Mouse (Mus musculus) intestine, postnatal 0 days (tissue): ENCODE data around the gene Rasal3. TPM values are rescaled to one million over a fixed set of nuclear protein-coding genes. Genes with fewer than 3 reads are reported as not detected.
A peak's percentile ranks its signal among the peaks of the same experiment; 100 is the strongest.

Experiments
- ATAC-seq: fragments of 200-750 bp; cut with Nextera tagmentation; 2 replicates; pipeline ENCODE4 v1.8.0; 2017; ENCODE audit warnings: mild to moderate bottlenecking, moderate TSS enrichment, moderate library complexity
- H3K27ac ChIP-seq: fragments of 300-500 bp; sonication (generic); 2 replicates; pipeline ENCODE4 v1.5.1; 2014; ENCODE audit warnings: mild to moderate bottlenecking, low read depth, low read length, moderate library complexity
- H3K27me3 ChIP-seq: fragments of 300-500 bp; sonication (generic); replicated peaks from 2 replicates; pipeline ENCODE4 v1.6.1; 2014; ENCODE audit warnings: low read length, mixed read lengths; ENCODE audit not compliant: control insufficient read depth, insufficient read depth
- H3K36me3 ChIP-seq: fragments of 300-500 bp; sonication (generic); 2 replicates; pipeline ENCODE4 v1.6.1; 2014; ENCODE audit warnings: mild to moderate bottlenecking, moderate library complexity; ENCODE audit not compliant: control insufficient read depth, insufficient read depth
- H3K4me1 ChIP-seq: fragments of 300-500 bp; sonication (generic); replicated peaks from 2 replicates; pipeline ENCODE4 v1.6.1; 2014; ENCODE audit warnings: antibody characterized with exemption, low read length, mixed read lengths; ENCODE audit not compliant: control insufficient read depth, insufficient read depth
- H3K4me2 ChIP-seq: fragments of 300-500 bp; sonication (generic); replicated peaks from 2 replicates; pipeline ENCODE4 v1.6.1; 2014; ENCODE audit warnings: low read depth, mild to moderate bottlenecking, moderate library complexity
- H3K4me3 ChIP-seq: fragments of 300-500 bp; sonication (generic); 2 replicates; pipeline ENCODE4 v1.5.1; 2014; ENCODE audit warnings: low read depth, low read length
- H3K9ac ChIP-seq: fragments of 300-500 bp; sonication (generic); 2 replicates; pipeline ENCODE4 v1.6.1; 2014; ENCODE audit warnings: mild to moderate bottlenecking, low read depth, low read length
- H3K9me3 ChIP-seq: fragments of 300-500 bp; sonication (generic); 2 replicates; pipeline ENCODE4 v1.6.1; 2016; ENCODE audit warnings: mixed run types; ENCODE audit not compliant: control insufficient read depth
- CTCF ChIP-seq: sonication (generic); IDR thresholded peaks from 2 replicates; pipeline ENCODE4 v1.5.1; 2016; ENCODE audit warnings: low read depth, mild to moderate bottlenecking, control low read depth, antibody characterized with exemption, moderate library complexity
- WGBS: fragments of 180-500 bp; shearing (Covaris S2); extraction: QIAGEN DNeasy Blood & Tissue Kit; methylation state at CpG from one replicate; pipeline ENCODE4 v1.1.7; 2014; 5-methylcytosine and 5-hydroxymethylcytosine counted together
- polyA plus RNA-seq: library from polyadenylated mRNA; unstranded; fragments of >200 nt; fragmentation: Nextera tagmentation; extraction: Ambion mirVana; gene quantifications from 2 replicates; pipeline ENCODE4 v1.2.1, GENCODE M21; 2015

Gene Rasal3
- polyA plus RNA-seq, 1 experiment from 2014 or later = 1.1 TPM

- Histone ChIP-seq H3K27ac (no peak overlapping the region), H3K27me3 (0 out of 2 replicates have a peak, but pooled peaks cover 2% of the 10 kb centered on the region), H3K36me3 (no peaks in the 10 kb centered on the region), H3K9me3 (no peaks in the 10 kb centered on the region), H3K4me3 (no peak overlapping the region), H3K4me1 (no peaks in the 10 kb centered on the region), H3K4me2 (no peak overlapping the region), H3K9ac (no peak overlapping the region)
- TF ChIP-seq CTCF = no peak
- WGBS = 78% methylated on average over 6 of the region's 6 CpGs
- ATAC-seq = no peak
These were observed 39.9 kb upstream of the Rasal3 start for GRCm38 (mm10) chr17:32443245-32443644.

DNA sequence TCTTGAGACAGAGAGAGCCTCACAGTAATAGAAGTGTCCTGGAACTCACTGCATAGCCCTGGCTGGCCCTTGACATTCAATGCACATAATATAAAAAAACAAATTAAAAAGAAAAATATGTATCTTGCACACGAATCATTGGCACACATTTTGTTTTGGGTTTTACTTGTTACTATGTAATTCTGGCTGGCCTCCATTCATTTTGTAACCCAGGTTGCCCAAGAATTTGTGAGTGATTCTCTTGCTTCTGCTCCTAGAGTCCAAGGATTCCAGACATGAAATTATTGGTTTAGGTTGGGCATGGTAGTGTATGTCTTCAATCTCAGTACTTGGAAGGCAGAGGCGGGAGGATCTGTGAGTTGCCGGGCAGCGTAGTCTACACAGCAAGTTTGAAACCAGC is 33.7 kb upstream of the Rasal3 start:
- no peak overlapping the region for H3K9ac ChIP-seq
- no peak overlapping the region for H3K4me2 ChIP-seq
- 88% methylated on average over 4 of the region's 4 CpGs for WGBS
- H3K27ac ChIP-seq = no peak overlapping the region
- no peaks in the 10 kb centered on the region for H3K9me3 ChIP-seq
- H3K36me3 ChIP-seq = no peaks in the 10 kb centered on the region
- no peaks in the 10 kb centered on the region for H3K4me1 ChIP-seq
- no peak overlapping the region for H3K4me3 ChIP-seq
- no peak for TF ChIP-seq CTCF
- H3K27me3 ChIP-seq = no peaks in the 10 kb centered on the region
- no peak for ATAC-seq

DNA sequence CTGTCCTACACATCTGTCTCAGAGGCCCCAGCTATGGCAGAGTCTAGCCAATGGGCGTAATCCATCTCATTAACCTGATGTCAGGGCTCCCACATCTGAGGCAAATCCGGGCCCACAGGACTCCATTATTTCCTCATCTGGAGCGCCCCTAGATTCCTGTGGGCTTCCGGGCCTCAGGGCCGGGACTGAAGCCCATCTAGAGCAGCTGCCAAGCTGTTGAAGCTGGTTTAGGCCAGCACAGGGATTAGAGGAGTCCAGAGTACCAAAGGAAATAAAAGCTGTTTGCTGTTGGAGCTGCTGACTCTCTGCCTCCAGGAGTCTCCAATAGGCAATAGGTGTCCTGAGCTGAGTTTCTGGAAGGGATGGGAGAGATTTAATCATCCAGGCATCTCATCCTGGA is 31.8 kb upstream of the Rasal3 start:
- ATAC-seq = no peak
- Histone ChIP-seq H3K27me3 (no peaks in the 10 kb centered on the region), H3K27ac (no peak overlapping the region), H3K4me2 (no peak overlapping the region), H3K4me1 (no peaks in the 10 kb centered on the region), H3K36me3 (no peaks in the 10 kb centered on the region), H3K9ac (no peak overlapping the region), H3K9me3 (no peaks in the 10 kb centered on the region), H3K4me3 (no peak overlapping the region)
- TF ChIP-seq CTCF = no peak
- 69% methylated on average over 5 of the region's 5 CpGs for WGBS

DNA sequence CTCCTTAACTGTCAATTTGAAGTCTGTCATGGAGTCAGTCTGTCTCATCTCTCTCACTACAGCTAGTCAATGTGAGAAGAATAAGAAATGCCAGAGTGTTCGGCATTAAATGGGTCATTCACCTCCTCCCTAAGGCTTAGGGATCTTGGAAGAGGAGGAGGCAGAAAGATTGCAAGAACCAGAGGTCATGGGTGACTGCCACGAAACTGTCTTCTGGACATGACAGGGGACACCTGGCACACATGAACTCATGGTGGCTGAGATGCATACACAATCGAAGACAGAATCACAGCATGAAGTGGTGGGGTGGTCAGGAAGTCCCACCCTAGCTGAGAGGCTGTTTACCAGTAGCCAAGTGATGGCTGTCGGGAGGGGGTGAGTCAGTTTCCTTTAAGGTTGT is 30.9 kb upstream of the Rasal3 start:
- Histone ChIP-seq H3K27me3 (no peaks in the 10 kb centered on the region), H3K4me1 (no peaks in the 10 kb centered on the region), H3K27ac (no peak overlapping the region), H3K4me3 (no peak overlapping the region), H3K4me2 (no peak overlapping the region), H3K36me3 (no peaks in the 10 kb centered on the region), H3K9me3 (no peaks in the 10 kb centered on the region), H3K9ac (no peak overlapping the region)
- TF ChIP-seq CTCF = no peak
- 54% methylated on average over 4 of the region's 4 CpGs for WGBS
- no peak for ATAC-seq

GRCm38 (mm10) chr17:32431972-32432371 is 28.6 kb upstream of the Rasal3 start:
- no peak overlapping the region for H3K27ac ChIP-seq
- no peaks in the 10 kb centered on the region for H3K9me3 ChIP-seq
- TF ChIP-seq CTCF = peak; percentile 68
- 62% methylated on average over 3 of the region's 3 CpGs for WGBS
- H3K4me2 ChIP-seq = no peak overlapping the region
- ATAC-seq = no peak
- no peaks in the 10 kb centered on the region for H3K4me1 ChIP-seq
- H3K27me3 ChIP-seq = no peaks in the 10 kb centered on the region; the same call in 1 of the 2 replicates
- no peak overlapping the region for H3K9ac ChIP-seq
- no peak overlapping the region for H3K4me3 ChIP-seq
- H3K36me3 ChIP-seq = no peaks in the 10 kb centered on the region

DNA sequence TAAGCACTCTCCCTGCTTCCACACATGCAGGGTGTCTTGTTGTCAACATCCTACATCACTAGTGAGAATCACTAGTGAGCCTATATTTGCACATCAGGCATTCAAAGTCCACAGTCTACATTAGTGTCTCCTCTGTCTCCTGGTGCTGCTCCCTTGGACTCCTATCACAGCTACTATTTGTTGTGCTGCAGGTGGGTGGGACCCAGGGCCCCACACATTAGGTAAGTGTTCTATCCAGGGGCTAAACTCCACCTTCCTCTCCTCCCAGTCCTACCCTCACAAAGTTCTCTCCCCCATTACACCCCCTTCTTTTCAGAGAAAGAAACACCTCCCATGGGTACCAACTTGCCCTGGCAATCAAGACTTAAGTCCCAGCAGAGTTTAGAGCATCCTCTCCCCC is 23.2 kb upstream of the Rasal3 start:
- Histone ChIP-seq H3K27ac (no peak overlapping the region), H3K4me2 (no peak overlapping the region), H3K4me1 (no peaks in the 10 kb centered on the region), H3K9ac (no peak overlapping the region), H3K4me3 (no peak overlapping the region), H3K27me3 (no peaks in the 10 kb centered on the region; the same call in 1 of the 2 replicates), H3K9me3 (no peaks in the 10 kb centered on the region), H3K36me3 (no peaks in the 10 kb centered on the region)
- no peak for TF ChIP-seq CTCF
- no peak for ATAC-seq

- no peak for TF ChIP-seq CTCF
- Histone ChIP-seq H3K9ac (no peak within 1 kb of the TSS), H3K9me3 (no peaks in the 10 kb centered on the region), H3K27ac (no peak within 1 kb of the TSS), H3K4me1 (no peaks in the 10 kb centered on the region), H3K27me3 (no peaks in the 10 kb centered on the region; the same call in 1 of the 2 replicates), H3K36me3 (no peaks in the 10 kb centered on the region), H3K4me3 (no peak within 1 kb of the TSS), H3K4me2 (no peak within 1 kb of the TSS)
- no peak for ATAC-seq
- 69% methylated on average over 2 of the region's 2 CpGs for WGBS
These were observed 20.7 kb upstream of the Rasal3 start, which contains the start of gene Pglyrp2 for GRCm38 (mm10) chr17:32424034-32424433. Pglyrp2 (minus strand) TSS chr17:32424167.
